Mouse (Mus musculus) C2C12 (cell line): ENCODE data around the gene Gng8.

Source experiments
- CTCF ChIP-seq: IDR thresholded peaks from one replicate; pipeline ENCODE4 v1.5.1; 2011; ENCODE audit not compliant: control insufficient read depth, insufficient read depth, insufficient read length
- FOSL1 ChIP-seq: IDR thresholded peaks from one replicate; pipeline ENCODE4 v1.8.0; 2011; ENCODE audit warnings: mild to moderate bottlenecking, low read length; ENCODE audit not compliant: poor library complexity, insufficient read depth, severe bottlenecking
- MAX ChIP-seq: IDR thresholded peaks from one replicate; pipeline ENCODE4 v1.6.1; 2011; ENCODE audit warnings: mild to moderate bottlenecking, control low read depth
- MYOD1 ChIP-seq: IDR thresholded peaks from one replicate; pipeline ENCODE4 v1.6.1; 2011; ENCODE audit warnings: low read depth; ENCODE audit not compliant: control insufficient read depth, insufficient read length
- MYOG ChIP-seq: IDR thresholded peaks from one replicate; pipeline ENCODE4 v1.6.1; 2011; ENCODE audit not compliant: control insufficient read depth, insufficient read length; ENCODE audit errors: extremely low read depth
- USF1 ChIP-seq: IDR thresholded peaks from one replicate; pipeline ENCODE4 v1.6.1; 2011; ENCODE audit warnings: low read depth, mild to moderate bottlenecking, control low read depth, moderate library complexity

GRCm38 (mm10) chr7:16920818-16921791 is 29.5 kb downstream of the Gng8 start:
- no peak for TF ChIP-seq CTCF
- TF ChIP-seq MYOG, result no peak
- TF ChIP-seq FOSL1, result no peak
- no peak for TF ChIP-seq USF1
- no peak for TF ChIP-seq MAX
- TF ChIP-seq MYOD1, result no peak
